Mouse (Mus musculus): ENCODE measurements around the gene Gm17490.

The Gm17490 gene

DNA sequence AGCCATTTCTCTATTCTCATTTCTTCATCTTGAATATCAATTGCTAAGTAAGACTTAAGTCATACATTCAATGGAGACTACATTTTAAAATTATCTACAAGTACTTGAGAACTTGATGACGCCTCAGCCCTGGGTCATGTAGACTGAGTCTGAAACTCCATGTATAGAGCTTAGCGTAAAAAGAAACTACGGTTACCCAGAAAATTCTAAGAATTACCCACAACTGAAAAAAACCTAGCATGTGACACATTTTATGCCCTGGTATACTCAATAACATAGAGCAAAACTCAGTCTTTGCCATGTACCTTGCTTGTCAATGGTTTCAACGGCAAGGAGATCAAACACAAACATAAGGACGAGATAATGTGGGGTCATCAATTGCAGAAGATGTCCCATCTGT, at the start of gene Gm17490:
Gene Gm17490 (minus strand): TSS at position 375 of the 400 bp plus-strand sequence.
- DNase-seq: no peak

DNA sequence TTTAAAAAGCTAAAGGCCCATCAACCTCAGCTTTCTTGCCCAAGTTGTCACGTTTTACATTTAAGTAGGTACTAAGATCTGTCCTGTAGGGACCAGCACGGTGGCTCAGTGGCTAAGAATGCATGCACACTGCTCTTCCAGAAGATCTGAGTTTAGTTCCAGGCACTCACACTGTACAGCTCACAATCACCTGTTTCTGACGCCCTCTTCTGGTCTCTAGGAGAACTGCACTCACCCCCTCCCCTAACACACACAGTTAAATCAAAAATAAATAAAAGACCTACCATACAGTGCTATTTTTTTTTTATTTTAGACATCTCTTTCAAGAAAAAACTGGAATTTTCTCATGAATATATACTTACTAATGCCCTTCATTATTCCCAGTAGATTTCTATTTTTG, 46.1 kb upstream of the Gm17490 start:
- peak in 1 of 2 experiments; percentile 13 for DNase-seq

DNA sequence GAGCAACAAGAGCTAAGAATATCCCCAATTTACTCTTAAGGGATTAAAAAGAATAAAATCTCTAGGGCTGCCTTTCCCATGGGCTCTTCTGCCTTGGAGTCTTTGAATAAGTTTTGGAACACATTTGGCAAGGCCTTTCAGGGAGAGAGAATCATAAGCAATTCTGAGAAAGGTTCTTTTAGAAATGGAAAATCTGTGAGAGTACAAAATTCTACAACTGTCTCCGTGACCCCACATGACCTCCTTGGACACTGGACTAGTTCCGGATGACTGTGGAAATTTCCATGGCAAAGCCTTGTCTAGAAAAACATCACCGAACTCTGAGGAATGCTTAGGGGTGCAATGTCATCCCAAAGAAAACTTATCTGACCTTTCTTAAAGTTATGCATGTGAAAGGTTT, 39.3 kb upstream of the Gm17490 start:
- DNase-seq: no peak

DNA sequence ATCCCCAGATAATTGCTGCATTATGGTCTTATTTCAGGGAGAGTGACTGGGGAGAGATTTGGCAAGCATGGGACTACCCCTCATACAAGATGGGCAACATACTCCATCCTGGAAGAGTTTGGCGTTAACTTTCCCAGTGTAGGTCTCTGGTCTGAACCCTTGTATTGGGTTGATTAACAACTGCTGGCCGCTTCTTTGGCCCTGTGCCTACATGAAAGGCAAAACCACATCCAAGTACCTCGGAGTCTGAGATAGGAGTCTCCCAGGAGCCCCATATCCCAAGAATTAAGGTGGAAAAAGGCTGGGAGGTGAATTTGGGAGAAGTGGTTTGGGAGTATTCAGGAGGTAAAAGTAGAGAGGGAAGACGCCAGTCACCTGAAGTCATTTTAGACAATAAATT, 38.7 kb upstream of the Gm17490 start:
- no peak for DNase-seq

DNA sequence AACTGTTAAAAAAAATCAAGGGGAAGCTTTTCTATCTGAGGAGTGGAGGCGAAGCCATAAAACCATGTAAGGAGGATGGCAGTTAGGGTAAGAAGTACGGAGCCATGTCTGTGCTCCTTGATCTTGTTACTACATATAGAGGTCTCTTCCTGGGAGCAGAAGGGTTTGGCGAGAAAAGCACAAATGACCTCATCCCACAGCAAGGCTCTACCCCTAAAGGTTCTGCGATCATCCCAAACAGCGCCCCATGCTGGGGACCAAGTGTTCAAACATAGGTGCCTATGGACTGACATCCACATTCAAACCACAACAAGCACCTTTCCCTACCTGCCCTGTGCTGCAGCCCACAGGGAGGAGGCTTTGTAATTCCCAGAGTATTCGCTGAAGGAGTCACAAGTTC, 38.3 kb upstream of the Gm17490 start:
- DNase-seq: peak; percentile 30 to 41

DNA sequence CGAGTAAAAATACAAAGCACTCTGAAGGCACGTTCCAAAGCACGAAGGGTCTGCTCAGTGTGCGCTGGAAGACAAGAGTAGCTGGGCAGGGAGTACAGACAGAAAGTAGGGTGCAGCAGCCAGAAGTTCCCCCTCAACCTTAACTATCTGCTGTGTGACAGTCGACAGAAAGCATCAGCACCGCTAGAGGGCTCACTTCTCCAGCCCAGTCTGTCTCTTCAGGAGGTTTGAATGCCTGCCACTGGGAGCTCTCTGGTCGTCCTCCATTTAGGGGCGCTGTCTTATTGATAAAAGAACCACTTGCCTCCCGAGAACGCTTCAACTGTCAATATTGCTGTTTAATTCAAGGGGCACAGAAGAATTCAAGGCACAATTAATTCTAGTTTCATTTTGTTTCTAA, 37.9 kb upstream of the Gm17490 start:
- DNase-seq: peak; percentile 75 to 85

DNA sequence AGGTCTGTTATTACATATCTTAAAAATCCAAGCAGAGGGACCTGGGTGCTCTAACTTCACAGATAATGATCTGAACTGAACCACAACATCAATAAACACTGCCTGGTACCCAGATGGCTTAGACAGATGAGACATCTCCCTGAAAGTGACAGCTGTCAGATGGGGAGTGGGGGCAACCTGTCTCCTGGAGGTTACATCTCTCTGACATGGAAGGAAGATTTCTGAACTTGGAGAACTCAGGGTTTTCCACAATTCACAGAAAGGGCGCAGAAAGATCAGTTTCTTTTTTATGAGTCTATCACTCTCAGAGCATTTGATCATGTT, 36.8 kb upstream of the Gm17490 start:
- DNase-seq: no peak

DNA sequence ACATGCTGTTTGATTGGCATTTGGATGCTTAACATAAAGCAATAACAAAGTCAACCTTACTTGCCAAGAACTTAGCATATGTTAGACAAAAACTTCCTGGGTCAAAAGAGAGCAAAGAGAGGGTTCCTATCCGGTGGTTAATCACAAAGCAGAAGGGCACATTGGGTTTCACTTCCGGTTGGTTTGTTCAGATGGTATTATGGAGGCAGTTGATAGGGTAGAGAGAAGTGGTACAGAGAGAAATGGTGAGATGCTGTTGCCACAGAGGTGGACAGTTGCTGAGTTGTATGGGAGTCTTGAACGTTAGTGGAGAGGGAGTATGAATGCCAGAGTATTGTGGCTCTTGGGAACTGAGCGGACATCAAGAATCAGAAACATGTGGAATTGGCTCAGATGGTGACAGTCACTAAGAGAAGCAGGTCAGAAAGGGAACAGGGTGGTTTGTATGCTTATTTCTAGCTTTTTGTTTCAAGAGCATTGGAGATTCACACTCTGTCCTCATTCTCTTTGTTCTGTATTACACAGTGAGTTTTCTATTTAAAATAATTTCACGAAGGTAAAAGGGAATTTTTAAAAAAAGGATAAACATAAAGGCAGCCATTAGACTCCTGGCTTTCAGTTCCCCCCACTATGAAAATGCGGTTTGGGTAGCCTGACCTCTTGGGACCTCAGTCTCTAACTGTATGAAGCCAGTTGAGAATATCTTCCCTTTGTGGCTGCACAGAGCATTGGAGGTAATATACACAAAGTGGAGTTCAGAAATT, 36.3 kb upstream of the Gm17490 start:
- DNase-seq: no peak

DNA sequence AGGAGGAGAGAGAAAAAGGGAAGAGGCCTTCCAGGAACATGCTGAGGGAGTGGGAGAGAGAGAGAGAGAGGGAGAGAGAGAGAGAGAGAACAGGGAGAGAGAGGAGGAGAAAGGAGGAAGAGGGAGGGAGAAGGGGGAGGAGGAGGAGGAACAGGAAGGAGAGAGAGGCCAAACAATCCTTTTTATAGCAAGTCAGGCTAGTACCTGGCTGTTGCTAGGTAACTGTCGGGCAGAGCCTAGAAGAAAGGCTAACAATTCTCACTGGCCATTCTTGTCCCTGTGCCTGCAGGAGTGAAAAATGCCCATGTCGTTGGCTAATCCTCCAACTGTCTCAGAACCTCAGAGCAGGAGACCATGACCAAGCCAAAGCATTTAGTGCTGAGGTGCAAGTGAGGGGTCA, 33.2 kb upstream of the Gm17490 start:
- no peak for DNase-seq

DNA sequence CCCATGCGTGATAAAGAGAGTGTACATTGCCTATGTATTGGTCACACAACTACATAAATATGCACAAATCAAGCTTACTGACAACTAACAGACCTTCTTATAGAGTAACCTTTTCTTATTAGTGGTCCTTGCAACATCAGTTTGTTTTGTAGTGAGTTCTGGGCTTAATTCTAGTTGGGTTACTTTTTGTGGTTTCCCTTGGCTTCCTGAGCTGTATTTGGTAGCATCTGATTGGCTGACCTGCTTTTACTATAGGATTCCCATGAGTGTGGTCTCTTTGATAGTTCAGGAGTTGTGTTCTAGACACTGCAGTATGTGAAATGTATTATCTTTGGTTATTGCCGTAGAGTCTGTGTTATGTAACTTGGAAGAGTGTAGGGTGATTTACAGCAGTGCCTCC, 31.5 kb upstream of the Gm17490 start:
- DNase-seq: no peak

DNA sequence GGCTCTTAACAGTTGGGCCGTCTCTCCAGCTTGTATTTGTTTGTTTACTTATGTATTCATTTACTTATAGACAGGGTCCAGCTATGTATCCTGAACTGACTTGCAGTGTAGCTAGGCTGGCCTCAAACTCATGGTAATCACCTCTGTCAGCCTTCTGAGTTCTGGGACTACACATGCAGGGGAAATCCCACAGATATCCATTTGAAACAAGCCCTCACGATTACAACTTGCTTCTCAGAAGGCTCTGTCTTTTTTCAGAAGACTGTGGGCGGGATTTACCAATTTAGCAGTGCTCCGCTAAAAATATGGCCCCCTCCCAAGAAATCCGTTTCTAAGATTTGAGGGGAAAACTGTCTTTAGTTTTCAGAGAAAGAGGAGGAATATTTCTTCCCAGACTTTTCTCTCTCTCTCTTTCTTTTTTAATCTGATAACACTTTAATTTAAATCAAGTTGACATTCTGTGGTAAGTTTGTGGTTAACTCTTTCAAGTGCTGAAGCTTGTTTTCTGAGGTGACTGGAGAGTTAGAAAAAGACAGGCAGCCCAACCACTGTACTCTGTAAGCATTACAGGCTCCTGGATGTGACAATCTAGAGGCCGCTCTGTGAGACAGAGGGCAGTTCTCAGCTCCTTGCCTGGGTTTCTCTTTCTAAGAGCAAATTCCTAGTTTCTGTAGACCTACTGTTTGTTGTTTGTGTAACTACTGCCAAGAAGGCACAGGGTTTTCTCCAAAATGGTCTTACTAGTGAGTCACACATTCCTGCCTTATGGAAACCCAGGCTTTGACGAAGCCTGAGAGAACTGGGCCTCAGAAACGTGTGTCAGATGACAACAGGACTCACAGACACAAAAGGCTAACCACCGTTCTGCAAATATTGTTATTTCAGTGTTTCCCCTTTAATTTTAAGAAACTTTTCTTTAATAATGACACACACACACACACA, 29.2 kb upstream of the Gm17490 start:
- no peak for DNase-seq

DNA sequence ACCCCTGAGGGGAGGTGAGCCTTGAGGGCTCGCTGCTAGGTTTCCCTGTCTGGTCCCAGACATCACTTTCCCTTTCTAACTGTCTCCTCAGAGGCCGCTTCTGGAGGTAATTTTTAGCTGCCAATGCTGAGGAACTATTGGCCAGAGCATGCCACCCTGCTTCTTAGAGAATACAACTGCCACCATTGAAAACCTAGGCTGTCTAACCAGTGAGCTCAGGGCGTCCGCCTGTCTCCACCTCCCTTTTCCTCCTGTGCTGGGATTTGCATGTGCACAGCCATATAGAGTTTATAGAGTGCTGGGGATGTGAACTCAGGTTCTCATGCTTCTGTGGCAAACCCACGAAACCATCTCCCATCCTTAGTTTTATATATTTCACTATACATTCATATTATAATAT, 27.7 kb upstream of the Gm17490 start:
- no peak for DNase-seq

DNA sequence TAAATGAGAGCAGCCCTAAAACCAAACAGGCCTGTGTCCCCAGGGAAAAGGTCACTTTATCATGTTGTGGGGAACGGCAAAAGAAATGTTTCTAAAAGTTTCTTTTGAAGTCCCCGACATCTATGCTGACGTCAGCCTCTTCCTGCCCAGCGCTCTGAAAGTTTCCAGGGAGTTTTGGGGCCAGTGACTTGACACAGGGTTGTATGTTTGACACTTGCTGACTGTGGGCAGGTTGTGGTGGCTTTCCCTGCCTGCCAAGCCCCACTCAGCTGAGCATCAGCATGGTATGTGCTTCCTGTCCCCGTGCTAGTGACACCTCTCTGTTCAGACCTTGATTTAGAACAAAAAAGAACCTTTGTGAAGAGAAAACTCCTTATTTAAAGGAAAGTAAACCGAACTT, 27.3 kb upstream of the Gm17490 start:
- DNase-seq: no peak

DNA sequence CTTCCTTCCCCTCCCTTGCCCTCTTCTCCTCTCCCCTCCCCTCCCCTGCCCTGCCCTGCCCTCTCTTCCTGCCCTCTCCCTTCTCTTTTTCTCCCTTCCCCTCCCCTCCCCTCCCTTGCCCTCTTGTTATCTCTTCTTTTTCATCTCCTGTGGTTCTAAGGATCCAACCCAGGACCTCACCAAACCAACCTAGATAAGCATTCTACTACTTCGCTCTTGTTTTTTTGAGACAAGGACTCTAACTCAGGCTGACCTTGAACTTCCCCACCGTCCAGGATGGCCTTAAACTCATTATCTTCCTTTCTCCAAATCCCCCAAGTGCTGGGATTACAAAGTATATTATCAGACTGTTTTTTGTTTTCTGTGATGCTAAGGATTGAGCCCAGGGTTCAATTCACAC, 26.7 kb upstream of the Gm17490 start:
- no peak for DNase-seq

DNA sequence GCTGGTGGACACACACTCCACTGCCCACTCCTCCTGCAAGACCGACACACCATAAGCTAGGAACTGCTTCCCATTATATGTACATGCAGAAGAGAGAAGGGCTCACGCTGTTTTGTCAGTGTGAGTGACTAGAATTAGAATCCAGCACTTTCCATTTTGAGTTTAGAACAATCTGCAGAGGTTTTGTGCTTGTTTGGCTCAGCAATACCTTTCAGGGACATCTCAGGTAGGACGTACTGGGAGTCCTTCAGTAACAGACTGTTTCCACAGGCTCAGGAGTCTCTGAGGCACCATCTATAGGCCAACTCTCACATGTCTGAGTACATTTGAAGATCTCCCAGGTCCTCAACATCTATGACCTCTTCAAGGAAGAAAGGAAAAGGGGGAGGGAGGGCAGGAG, 26.1 kb upstream of the Gm17490 start:
- DNase-seq: no peak

DNA sequence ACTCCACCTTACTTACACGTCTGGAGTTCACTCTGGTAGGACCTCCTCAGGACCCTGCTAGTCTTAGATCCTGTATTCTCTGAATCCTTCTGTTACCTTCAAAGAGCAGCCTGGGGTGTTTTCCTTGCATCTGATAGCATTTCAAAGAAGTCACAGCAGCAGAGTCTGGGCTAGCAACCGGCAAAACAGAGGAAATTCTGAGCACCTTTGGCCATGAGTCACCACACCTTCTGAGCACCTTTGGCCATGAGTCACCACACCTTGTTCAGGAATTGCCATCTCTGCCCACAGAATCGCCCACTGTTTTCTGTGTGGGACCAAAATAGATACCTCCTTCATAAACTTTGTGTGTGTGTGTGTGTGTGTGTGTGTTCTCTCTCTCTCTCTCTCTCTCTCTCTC, 25.4 kb upstream of the Gm17490 start:
- no peak for DNase-seq

DNA sequence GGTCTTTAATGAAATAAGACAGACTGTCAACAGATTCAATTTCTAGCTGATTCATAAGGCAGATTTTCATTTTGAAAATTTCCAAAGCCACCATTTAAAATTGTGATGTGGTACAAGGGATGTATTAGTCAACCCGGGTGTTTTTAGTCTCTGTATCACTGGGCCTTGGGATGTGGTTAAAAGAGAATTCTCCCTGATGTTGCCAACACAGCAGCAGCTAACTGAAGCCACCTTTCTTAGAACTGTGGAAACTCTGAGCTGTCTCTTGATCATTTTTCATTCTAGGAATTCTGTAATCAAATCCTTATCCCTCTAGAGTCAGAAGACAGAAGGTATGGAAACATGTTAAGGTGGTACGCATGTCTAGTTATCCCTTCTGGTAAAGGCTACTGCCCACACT, 19.2 kb upstream of the Gm17490 start:
- DNase-seq: no peak

DNA sequence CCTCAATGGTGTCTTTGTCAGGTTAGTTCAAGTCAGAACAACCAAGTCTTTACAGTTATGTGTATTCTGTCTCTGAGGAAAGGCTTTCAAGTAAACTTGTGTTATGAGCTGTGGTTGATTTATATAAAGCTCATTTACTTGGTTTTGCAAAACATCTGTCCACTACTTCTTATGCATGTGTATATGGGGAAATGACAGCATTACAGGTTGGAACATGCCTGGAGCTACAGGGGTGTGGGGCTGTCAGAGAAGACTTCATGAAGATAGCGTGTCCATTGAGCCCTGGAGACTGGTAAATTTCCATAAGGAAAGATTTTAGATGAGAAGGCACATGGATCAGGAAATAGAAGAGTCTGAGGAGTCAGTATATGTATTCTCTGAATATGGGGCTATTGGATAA, 18.0 kb upstream of the Gm17490 start:
- DNase-seq: no peak

DNA sequence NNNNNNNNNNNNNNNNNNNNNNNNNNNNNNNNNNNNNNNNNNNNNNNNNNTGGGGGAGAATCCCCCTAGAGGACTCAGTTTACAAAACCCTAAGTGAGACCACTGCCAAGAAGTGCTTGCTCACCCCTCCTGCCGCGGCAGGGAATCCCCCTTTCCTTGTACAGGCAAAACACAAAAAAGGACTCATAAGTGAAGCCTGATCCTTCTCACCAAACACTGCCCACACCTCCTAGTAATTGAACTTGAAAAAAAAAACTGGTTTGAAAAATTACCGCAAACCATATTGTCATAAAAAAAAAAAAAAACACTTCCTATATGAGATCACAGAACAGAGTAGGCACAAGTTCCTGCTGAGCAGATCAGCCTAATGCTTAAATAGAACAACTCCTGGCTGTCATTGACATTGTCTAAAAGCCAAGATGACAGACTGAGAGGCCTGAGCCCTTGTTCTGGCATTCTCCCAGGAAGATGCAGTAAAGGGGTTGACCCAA, 16.4 kb upstream of the Gm17490 start, which contains the start of gene Il2ra:
Gene Il2ra (plus strand): TSS at position 357 of the 491 bp plus-strand sequence.
- DNase-seq: no peak

DNA sequence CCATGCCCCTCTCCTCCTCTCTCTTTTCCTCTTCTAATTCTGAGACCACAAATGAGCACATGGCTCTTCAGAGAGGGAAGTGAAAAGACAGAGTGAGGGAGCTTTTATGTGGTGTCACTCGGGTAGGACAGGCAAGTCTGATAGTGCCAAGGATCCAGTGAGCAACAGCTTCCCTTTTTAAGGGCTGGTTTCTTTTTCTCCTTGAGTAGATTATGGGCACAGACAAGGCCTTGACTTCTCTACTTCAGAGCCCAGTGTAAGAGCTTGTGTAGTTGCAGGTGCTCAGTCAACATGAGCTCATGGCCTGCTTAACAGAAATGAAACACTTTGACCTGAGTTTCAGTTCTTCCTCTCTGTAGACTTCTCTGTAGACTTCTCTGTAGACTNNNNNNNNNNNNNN, 11.1 kb upstream of the Gm17490 start:
- DNase-seq: no peak

DNA sequence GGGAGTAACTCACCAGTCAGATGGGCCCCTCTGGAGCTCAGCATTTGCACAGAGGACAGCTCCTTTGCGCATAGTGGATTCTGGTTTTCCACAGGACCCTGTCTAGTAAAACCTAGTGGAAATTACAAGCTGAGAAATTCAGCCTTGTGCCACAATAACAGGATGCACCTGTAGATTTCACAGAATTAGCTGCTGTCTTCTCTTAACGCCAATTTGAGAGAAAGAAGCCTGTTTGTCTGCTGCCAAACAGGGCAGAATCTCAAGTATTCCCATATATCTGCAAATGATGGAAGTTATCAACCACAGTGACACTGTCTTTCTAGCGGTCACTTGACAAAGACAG, 10.0 kb upstream of the Gm17490 start:
- no peak for DNase-seq

DNA sequence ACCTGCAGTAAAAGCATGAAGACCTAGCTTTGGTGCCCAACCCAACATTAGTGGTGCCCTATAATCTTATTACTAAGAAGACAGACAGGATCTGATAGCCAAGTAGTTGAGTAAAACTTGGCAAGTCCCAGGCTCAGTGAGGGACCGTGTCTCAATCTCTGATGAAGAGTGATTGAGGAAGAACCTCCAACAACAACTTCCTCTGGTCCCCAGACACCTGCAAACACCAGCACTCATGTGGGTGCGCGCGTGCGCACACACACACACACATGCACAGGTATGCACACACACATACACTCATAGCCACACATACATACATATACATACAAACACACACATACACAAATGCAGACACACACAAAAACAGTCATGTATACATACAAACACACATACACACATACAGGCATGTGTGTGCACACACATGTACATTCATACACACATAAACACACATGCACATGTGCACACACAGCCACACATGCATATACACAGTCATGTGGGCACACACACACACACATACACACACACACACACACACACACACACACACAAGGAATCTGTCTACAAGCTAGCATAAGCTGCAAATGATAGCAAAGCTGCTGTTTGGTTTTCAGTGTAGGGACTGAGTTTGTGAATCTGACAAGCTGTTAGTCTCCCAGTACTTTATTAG, 9.5 kb upstream of the Gm17490 start:
- DNase-seq: no peak

DNA sequence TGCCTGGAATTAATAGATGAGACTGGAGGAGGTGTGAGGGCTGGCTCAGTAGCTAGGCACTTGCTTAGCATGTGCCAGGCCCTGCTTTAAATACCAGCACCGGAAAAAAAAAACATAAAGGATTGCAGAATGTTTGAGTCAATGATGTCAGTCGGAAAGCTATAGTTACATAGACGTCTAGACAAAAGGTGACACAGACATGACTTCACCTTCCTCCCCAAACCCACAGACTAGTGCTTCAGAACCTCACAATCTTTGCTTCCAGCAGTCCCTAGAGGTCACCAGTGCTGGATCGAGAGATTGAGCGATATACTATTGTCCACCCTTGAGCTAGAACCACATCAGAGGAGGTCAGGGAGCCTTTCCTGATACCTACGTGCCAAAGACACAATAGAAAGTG, 9.0 kb upstream of the Gm17490 start:
- DNase-seq: no peak

DNA sequence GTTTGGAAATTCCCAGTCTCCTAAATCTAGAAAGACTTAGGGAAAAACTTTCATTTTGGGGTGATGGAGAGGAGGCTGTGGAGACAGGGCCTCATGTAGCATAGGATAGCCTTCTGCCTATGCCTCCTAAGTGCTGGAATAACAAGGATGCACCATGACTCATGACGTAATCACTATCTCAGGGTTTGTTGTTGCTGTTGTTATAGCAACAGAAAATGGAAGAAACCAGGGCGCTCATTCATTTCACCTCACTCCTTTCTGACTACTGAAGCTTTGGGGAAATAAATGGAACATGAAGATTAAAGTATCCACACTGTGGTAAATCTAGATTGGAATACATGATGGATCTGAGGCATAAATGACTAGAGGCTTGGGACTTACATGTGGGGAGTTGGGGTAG, 2.3 kb downstream of the Gm17490 start:
- no peak for DNase-seq

All from lung, postnatal 4 days (tissue).